Mouse (Mus musculus) embryo, embryonic 10.5 days (tissue): Measurements from ENCODE around the gene Galnt3.
A peak's percentile ranks its signal among the peaks of the same experiment; 100 is the strongest.

Source experiments
- DNase-seq: peaks from one replicate; pipeline ENCODE4 v3.0.0-alpha.2; 2015; ENCODE audit warnings: low spot score

Galnt3 gene

DNA sequence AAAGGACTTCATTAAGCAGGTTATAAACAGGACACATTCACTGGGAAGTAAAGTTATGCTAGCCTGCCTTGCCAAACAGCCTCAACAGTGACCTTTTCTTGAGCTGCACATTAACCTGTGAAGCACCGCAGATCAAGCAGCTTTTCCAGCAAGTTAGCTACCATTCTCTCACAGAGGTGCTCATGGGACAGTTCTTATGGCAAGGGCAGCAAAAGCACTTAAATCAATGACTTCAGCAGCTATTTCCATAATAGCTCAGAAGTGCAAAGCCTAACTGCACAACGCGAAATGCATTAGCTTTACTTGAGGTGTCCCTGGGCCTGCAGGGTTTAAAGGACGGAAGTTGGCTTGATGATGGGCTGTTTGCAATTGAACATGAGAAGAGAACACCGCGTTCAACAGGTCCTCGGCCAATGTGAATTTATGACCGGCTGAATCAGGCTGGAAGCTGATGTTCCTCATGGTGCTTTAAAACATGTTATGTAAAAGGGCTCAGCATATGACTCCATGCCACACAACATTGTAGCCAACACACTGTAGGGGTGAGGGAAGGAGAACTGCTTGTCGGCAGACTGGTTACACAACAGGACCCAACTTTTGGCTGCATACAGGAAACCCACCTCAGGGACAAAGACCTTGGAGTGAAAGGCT is 16.8 kb downstream of the Galnt3 start:
- no peak for DNase-seq

- DNase-seq = no peak
These were observed 20.9 kb downstream of the Galnt3 start for GRCm38 (mm10) chr2:66103740-66104436.

DNA sequence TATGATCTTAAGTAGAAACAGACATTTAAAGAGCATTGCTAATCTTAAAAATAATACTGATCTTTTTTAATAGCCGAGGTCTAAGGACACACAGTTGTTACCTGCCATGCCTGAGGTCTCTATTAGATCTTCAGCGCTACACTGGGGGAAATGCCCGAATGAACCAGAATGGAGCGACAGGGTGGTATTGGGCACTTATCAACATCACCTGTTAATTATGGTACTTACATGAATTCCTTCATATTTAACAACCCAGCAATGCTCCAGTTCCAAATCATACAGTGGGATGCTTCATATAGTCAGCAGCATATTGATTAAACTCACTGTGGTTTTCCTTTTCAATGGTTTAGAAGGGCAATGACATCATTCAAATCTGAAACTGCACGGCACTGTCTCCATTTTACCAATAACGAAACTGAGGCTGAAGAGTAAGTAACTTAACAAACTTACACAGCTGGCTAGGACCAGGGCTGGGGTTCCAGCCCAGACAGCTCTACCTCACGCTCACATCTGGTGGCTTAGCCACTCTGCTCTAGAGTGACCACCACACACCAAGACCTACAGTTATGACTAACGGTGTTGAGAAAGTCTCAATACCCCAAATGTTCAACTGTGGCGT is 23.0 kb downstream of the Galnt3 start:
- DNase-seq = no peak

GRCm38 (mm10) chr2:66100671-66101351 is 24.0 kb downstream of the Galnt3 start:
- no peak for DNase-seq

- no peak for DNase-seq
These were observed 24.6 kb downstream of the Galnt3 start for GRCm38 (mm10) chr2:66100239-66100638.

GRCm38 (mm10) chr2:66094622-66095181 is 30.1 kb downstream of the Galnt3 start:
- DNase-seq = no peak

GRCm38 (mm10) chr2:66091296-66091695 is 33.5 kb downstream of the Galnt3 start:
- DNase-seq = no peak

- DNase-seq = no peak
These were observed 42.9 kb downstream of the Galnt3 start for GRCm38 (mm10) chr2:66081876-66082275.

- DNase-seq = no peak
These were observed 44.1 kb downstream of the Galnt3 start for GRCm38 (mm10) chr2:66080731-66081130.

DNA sequence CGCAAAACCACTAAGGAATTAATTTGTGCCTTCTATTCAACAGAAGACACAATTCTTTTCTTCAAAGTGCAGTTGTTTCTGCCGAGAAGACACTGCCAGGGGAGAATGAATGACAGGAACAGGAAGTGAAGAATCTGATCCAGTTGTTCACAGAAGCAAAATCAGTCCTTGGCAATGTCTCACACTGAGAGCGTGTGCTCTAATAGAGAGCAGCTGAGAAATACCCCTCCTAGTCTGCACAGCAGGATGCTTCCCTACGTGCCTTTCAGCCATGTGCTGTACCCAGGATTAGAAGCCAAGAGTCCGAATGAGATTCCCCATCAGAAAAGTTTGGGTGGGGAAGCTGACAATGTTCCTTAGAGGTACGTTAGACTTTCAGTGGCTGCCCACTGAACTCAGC is 55.3 kb downstream of the Galnt3 start:
- peak; percentile 17 for DNase-seq

DNA sequence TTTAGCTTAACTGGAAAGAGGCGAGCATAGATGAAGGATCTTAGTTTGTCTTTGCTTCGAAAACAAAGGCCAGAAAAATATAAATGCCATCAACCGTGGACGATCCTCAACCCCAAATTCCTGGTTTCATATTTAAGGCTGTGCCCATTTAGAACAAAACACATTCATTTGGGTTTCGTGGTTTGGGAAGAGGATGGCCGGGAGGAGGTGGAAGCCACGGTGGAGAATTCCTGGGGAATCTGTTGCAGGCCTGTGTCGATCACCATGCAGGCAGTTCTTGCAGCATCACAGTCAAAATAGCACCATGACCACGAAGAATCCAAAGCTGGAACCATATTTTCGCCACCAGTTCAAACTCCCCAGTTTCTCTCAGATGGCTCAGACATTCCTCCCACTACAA is 61.5 kb downstream of the Galnt3 start:
- no peak for DNase-seq

GRCm38 (mm10) chr2:66044405-66045089 is 80.2 kb downstream of the Galnt3 start:
- no peak for DNase-seq

- DNase-seq = peak; percentile 75
These were observed 81.1 kb downstream of the Galnt3 start for GRCm38 (mm10) chr2:66043441-66044404.

- peak; percentile 82 for DNase-seq
These were observed 82.8 kb downstream of the Galnt3 start for GRCm38 (mm10) chr2:66041917-66042419.

- no peak for DNase-seq
These were observed 83.4 kb downstream of the Galnt3 start for GRCm38 (mm10) chr2:66041203-66041916.

DNA sequence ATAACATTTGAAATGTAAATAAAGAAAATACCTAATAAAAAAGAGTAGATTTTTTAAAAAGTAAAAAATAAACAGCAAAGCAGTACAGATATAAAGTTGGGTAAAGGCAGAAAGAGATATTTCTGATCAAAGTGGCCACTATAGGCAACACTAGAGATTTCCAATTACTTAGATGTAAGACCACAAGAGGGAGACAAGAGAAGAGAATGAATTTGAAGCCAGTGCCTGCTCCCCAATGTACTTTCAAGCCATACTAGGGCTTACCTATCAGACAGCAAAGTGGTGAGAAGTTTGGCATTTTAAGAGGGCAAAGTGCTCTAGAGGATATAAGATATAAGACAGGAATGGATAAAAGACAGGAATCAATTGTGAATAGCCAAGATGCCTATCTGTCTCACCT is 84.2 kb downstream of the Galnt3 start:
- no peak for DNase-seq

DNA sequence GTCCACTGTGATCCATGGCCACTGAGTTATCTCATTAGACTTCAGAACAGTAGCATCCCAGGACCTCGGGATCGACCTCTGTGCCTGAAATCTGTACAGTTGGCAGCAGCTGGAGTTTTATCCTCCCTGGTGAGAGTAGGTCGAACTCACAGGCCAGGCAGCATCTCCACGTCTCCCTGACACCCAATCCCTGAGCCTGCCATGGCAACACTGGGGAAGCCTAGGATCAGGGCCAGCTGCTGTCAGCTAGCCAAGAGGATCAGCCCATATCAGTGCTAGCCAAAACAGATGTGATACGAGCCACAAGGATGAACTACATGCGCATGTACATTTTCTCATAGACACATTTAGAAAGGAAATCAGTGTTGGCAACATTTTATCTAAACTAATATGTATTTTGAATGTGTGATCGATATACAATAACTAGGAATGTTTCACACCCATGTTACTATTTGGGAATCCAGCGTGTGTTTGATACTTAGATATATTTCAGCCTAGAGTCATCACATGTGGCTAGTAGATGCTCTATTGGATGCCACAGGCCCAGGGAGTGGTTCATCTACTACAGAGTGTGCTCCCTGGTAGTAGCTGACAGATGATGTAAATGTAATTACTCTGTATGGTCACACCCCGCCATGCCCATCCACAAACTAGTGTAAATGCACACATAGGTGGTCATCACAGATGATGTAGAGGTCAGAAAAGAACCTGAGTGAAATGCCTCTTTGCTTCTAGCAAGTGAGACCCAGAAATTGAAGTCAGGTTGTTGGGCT is 89.7 kb downstream of the Galnt3 start:
- DNase-seq = no peak
